Mouse (Mus musculus) heart, embryonic 15.5 days (tissue): Measurements from ENCODE around the gene Tekt4. TPM values are rescaled to one million over a fixed set of nuclear protein-coding genes. Genes with fewer than 3 reads are reported as not detected.

Experiments used
- ATAC-seq: fragments of 200-750 bp; cut with Nextera tagmentation; replicated peaks from 2 replicates; pipeline ENCODE4 v1.8.0; 2017; ENCODE audit warnings: low read depth, moderate TSS enrichment; ENCODE audit not compliant: insufficient number of reproducible peaks, insufficient read depth, low FRiP score
- H3K27ac ChIP-seq: fragments of 300-500 bp; sonication (generic); 2 replicates; pipeline ENCODE4 v1.5.1; 2015; ENCODE audit warnings: mild to moderate bottlenecking, inconsistent platforms
- H3K27me3 ChIP-seq: fragments of 300-500 bp; sonication (generic); 2 replicates; pipeline ENCODE4 v1.6.1; 2015; ENCODE audit warnings: inconsistent platforms
- H3K36me3 ChIP-seq: fragments of 300-500 bp; sonication (generic); 2 replicates; pipeline ENCODE4 v1.6.1; 2015; ENCODE audit warnings: mild to moderate bottlenecking, inconsistent platforms
- H3K4me1 ChIP-seq: fragments of 300-500 bp; sonication (generic); replicated peaks from 2 replicates; pipeline ENCODE4 v1.6.1; 2015; ENCODE audit warnings: inconsistent platforms
- H3K4me2 ChIP-seq: fragments of 300-500 bp; sonication (generic); 2 replicates; pipeline ENCODE4 v1.6.1; 2015; ENCODE audit warnings: inconsistent platforms, mild to moderate bottlenecking, moderate library complexity
- H3K4me3 ChIP-seq: fragments of 300-500 bp; sonication (generic); 2 replicates; pipeline ENCODE4 v1.5.1; 2015; ENCODE audit warnings: mild to moderate bottlenecking, inconsistent platforms
- H3K9ac ChIP-seq: fragments of 300-500 bp; sonication (generic); 2 replicates; pipeline ENCODE4 v1.6.1; 2015; ENCODE audit warnings: mild to moderate bottlenecking, inconsistent platforms
- H3K9me3 ChIP-seq: fragments of 300-500 bp; sonication (generic); replicated peaks from 2 replicates; pipeline ENCODE4 v1.6.1; 2016; ENCODE audit warnings: inconsistent platforms
- WGBS: fragments of 180-500 bp; shearing (Covaris S2); methylation state at CpG from one replicate; pipeline ENCODE4 v1.1.7; 2015; ENCODE audit warnings: mixed read lengths; 5-methylcytosine and 5-hydroxymethylcytosine counted together
- polyA plus RNA-seq: library from polyadenylated mRNA; unstranded; fragments of >200 nt; fragmentation: Nextera tagmentation; extraction: Ambion mirVana; gene quantifications from 2 replicates; pipeline ENCODE4 v1.2.1, GENCODE M21; 2015

The Tekt4 gene
- polyA plus RNA-seq, 1 experiment from 2014 or later: 0.45 TPM

- no peaks in the 10 kb centered on the region for H3K9me3 ChIP-seq
- no peak overlapping the region for H3K4me3 ChIP-seq
- peaks cover 9% of the 10 kb centered on the region for H3K27me3 ChIP-seq
- 14% methylated on average over 5 of the region's 5 CpGs for WGBS
- no peak overlapping the region for H3K9ac ChIP-seq
- no peak overlapping the region for H3K4me2 ChIP-seq
- no peak for ATAC-seq
- H3K36me3 ChIP-seq: no peaks in the 10 kb centered on the region
- no peak overlapping the region for H3K27ac ChIP-seq
- H3K4me1 ChIP-seq: peaks cover 6% of the 10 kb centered on the region; the same call in 1 of the 2 replicates
Measured at GRCm38 (mm10) chr17:25516315-25516714, 61.9 kb downstream of the Tekt4 start.

DNA sequence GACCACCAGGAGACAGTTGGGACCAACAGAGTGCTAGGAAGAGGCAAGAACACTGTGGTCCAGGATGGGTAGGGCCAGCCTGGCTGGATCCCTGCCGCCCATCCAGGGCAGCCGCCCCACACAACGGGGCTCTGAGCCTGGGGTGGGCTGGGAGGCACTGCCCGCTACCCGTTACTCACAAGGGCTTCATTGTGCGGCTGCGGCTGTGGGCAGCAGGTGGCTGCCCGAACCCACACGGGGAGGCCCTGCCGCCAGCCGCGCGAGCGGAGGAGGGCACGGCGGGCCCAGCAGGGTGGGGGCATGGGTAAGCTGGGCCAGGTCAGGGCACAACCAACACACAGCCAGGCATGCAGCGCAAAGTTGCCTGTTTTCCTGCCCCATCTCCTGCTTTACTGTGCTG is 63.7 kb downstream of the Tekt4 start:
- H3K27ac ChIP-seq: no peak overlapping the region
- peaks cover 14% of the 10 kb centered on the region for H3K27me3 ChIP-seq
- no peak overlapping the region for H3K4me2 ChIP-seq
- H3K4me3 ChIP-seq: no peak overlapping the region
- no peaks in the 10 kb centered on the region for H3K36me3 ChIP-seq
- no peak for ATAC-seq
- H3K4me1 ChIP-seq: peaks cover 6% of the 10 kb centered on the region; the same call in 1 of the 2 replicates
- WGBS: 88% methylated on average over 17 of the region's 17 CpGs
- no peaks in the 10 kb centered on the region for H3K9me3 ChIP-seq
- no peak overlapping the region for H3K9ac ChIP-seq

DNA sequence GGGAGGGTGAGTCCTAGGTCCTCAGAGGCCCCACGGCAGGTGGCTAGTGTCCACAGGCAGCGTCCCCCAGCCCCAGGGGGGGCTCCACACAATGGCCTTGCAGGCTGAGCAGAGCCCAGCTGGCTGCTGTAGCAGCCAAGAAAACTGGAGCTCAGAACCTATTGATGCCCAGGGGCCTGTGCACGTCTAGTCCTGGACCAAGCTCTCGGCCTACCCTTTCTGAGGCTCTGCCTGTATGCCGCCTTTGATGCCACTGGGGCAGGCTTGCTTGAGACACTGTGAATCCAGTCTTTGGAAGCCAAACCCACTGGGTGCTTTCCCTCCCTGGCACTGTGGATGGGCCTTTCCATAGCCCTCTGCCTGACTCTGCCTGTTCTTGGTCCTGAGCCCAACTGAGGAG is 65.1 kb downstream of the Tekt4 start:
- 87% methylated on average over 5 of the region's 5 CpGs for WGBS
- H3K9me3 ChIP-seq: no peaks in the 10 kb centered on the region

GRCm38 (mm10) chr17:25520492-25520891 is 66.1 kb downstream of the Tekt4 start:
- WGBS: 40% methylated on average over 9 of the region's 9 CpGs
- Histone ChIP-seq H3K4me3 (no peak overlapping the region), H3K9me3 (no peaks in the 10 kb centered on the region), H3K27ac (no peak overlapping the region), H3K36me3 (no peaks in the 10 kb centered on the region), H3K4me2 (no peak overlapping the region), H3K4me1 (peaks cover 6% of the 10 kb centered on the region; the same call in 1 of the 2 replicates), H3K27me3 (peaks cover 18% of the 10 kb centered on the region), H3K9ac (no peak overlapping the region)
- ATAC-seq: no peak

More for the DNA sequence above, 65.1 kb downstream of the Tekt4 start:
- Histone ChIP-seq H3K4me3 (no peak overlapping the region), H3K27ac (no peak overlapping the region), H3K36me3 (no peaks in the 10 kb centered on the region), H3K9ac (no peak overlapping the region), H3K4me1 (peaks cover 6% of the 10 kb centered on the region; the same call in 1 of the 2 replicates), H3K4me2 (no peak overlapping the region), H3K27me3 (peaks cover 15% of the 10 kb centered on the region)
- no peak for ATAC-seq

DNA sequence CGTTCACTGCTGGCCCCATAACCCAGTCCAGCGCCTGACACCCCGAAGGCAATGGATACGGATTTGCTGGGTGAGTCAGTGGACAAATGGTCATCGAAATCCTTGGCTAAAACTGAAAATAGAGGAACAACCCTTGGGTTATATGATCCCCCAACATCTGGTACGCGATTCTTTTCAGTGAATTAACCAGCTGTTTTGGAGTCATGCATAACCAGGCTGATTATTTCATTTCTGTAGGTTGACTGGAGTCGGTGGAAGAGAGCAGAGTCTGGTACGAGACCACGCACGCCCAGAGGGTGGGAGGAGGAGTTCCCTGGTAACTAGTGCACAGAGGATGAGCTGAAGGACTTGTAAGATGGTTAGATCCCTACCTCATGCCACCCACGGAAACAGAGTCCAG is 67.7 kb downstream of the Tekt4 start:
- WGBS: 79% methylated on average over 12 of the region's 12 CpGs
- ATAC-seq: no peak

More for the DNA sequence above, 67.7 kb downstream of the Tekt4 start:
- Histone ChIP-seq H3K36me3 (no peaks in the 10 kb centered on the region), H3K4me2 (no peak overlapping the region), H3K9ac (no peak overlapping the region), H3K27ac (no peak overlapping the region), H3K4me3 (no peak overlapping the region), H3K9me3 (no peaks in the 10 kb centered on the region), H3K27me3 (peaks cover 18% of the 10 kb centered on the region), H3K4me1 (peaks cover 3% of the 10 kb centered on the region)

Other genes starting within 250 kb of the Tekt4 start
- gene Gnptg, start 214.5 kb upstream of the Tekt4 start, polyA plus RNA-seq: 20.4 and 27.1 TPM in 2 replicates
- gene Tsr3, start 214.4 kb upstream of the Tekt4 start, polyA plus RNA-seq: 24.7 and 31.2 TPM in 2 replicates
- gene Baiap3, start 198.3 kb upstream of the Tekt4 start, polyA plus RNA-seq: 0.34 and 1.7 TPM in 2 replicates
- gene Ube2i, start 180.0 kb upstream of the Tekt4 start, polyA plus RNA-seq: 322 and 354 TPM in 2 replicates
- 0.73 and 0.98 TPM in 2 replicates for gene Prss34, start 156.2 kb upstream of the Tekt4 start, polyA plus RNA-seq
- not detected in 2 replicates for gene Prss28, start 146.0 kb upstream of the Tekt4 start, polyA plus RNA-seq
- not detected in 2 replicates for gene Prss29, start 136.0 kb upstream of the Tekt4 start, polyA plus RNA-seq
- 0.20 and 0.29 TPM in 2 replicates for gene Tpsab1, start 109.1 kb upstream of the Tekt4 start, polyA plus RNA-seq
- 8.5 and 9.4 TPM in 2 replicates for gene Tpsb2, start 88.3 kb upstream of the Tekt4 start, polyA plus RNA-seq
- 0.20 and 0.89 TPM in 2 replicates for gene Tpsg1, start 85.3 kb upstream of the Tekt4 start, polyA plus RNA-seq
- 5.5 and 6.5 TPM in 2 replicates for gene Cacna1h, start 20.8 kb upstream of the Tekt4 start, polyA plus RNA-seq
- 0.06 and 0.20 TPM in 2 replicates for gene Sstr5, start 42.7 kb downstream of the Tekt4 start, polyA plus RNA-seq
- 0.73 and 1.5 TPM in 2 replicates for gene Sox8, start 116.1 kb downstream of the Tekt4 start, polyA plus RNA-seq
- gene Lmf1, start 124.5 kb downstream of the Tekt4 start, polyA plus RNA-seq: 33.0 and 34.7 TPM in 2 replicates